Mouse (Mus musculus): ENCODE results near the gene Ino80d. TPM values are rescaled to one million over a fixed set of nuclear protein-coding genes. Genes with fewer than 3 reads are reported as not detected.
"Not testable (repeated sequence)": the region's sequence is repeated elsewhere in the genome, so short reads cannot be mapped to it uniquely, and the experiment has no call there.

The Ino80d gene
- 11.5 and 12.4 TPM in 2 replicates for polyA plus RNA-seq (2015; fragmentation: Nextera tagmentation; extraction: Ambion mirVana)

- peak within 1 kb of the TSS; percentile 97 for H3K9ac ChIP-seq
- WGBS = under 1% methylated on average over 42 of the region's 42 CpGs
- H3K27me3 ChIP-seq (replicated peaks) = no peaks in the 10 kb centered on the region
- no peaks in the 10 kb centered on the region for H3K9me3 ChIP-seq
- peak within 1 kb of the TSS; percentile 79 for H3K4me2 ChIP-seq (replicated peaks)
- peak within 1 kb of the TSS; percentile 100 for H3K27ac ChIP-seq
- peaks cover 3% of the 10 kb centered on the region; the same call in 1 of the 2 replicates for H3K36me3 ChIP-seq
- H3K4me3 ChIP-seq (replicated peaks) = peak within 1 kb of the TSS; percentile 90
- H3K4me1 ChIP-seq (replicated peaks) = peaks cover 16% of the 10 kb centered on the region
- ATAC-seq = peak; percentile 89
These were observed at the start of gene Ino80d for GRCm38 (mm10) chr1:63114136-63114781. Gene Ino80d (minus strand): TSS chr1:63114667.

- Histone ChIP-seq H3K9me3 (no peaks in the 10 kb centered on the region), H3K4me1 (replicated peaks) (no peaks in the 10 kb centered on the region), H3K9ac (no peak overlapping the region), H3K36me3 (peaks cover 8% of the 10 kb centered on the region; the same call in 1 of the 2 replicates), H3K4me2 (replicated peaks) (no peak overlapping the region), H3K4me3 (replicated peaks) (no peak overlapping the region), H3K27ac (no peak overlapping the region), H3K27me3 (replicated peaks) (no peaks in the 10 kb centered on the region)
- 94% methylated on average over 13 of the region's 13 CpGs for WGBS
- ATAC-seq = no peak
These were observed 25.8 kb upstream of the Ino80d start for GRCm38 (mm10) chr1:63140231-63140630.

- H3K27ac ChIP-seq; H3K9ac ChIP-seq; H3K27me3 ChIP-seq (replicated peaks); ATAC-seq; H3K9me3 ChIP-seq; H3K4me3 ChIP-seq (replicated peaks); H3K4me2 ChIP-seq (replicated peaks); H3K36me3 ChIP-seq; H3K4me1 ChIP-seq (replicated peaks): not testable (repeated sequence)
- 91% methylated on average over 1 of the region's 1 CpGs for WGBS
These were observed 24.1 kb upstream of the Ino80d start for GRCm38 (mm10) chr1:63138586-63138985.

- ATAC-seq = no peak
- Histone ChIP-seq H3K4me1 (replicated peaks) (no peaks in the 10 kb centered on the region), H3K9ac (no peak overlapping the region), H3K9me3 (no peaks in the 10 kb centered on the region), H3K36me3 (0 out of 2 replicates have a peak, but pooled peaks cover 2% of the 10 kb centered on the region), H3K27ac (no peak overlapping the region), H3K27me3 (replicated peaks) (no peaks in the 10 kb centered on the region), H3K4me2 (replicated peaks) (no peak overlapping the region), H3K4me3 (replicated peaks) (no peak overlapping the region)
- WGBS = 80% methylated on average over 2 of the region's 2 CpGs
These were observed 23.5 kb upstream of the Ino80d start for GRCm38 (mm10) chr1:63137971-63138370.

GRCm38 (mm10) chr1:63134530-63134929, 20.1 kb upstream of the Ino80d start:
- WGBS = 78% methylated on average over 3 of the region's 3 CpGs

GRCm38 (mm10) chr1:63131766-63132165, 17.3 kb upstream of the Ino80d start:
- Histone ChIP-seq H3K27ac (no peak overlapping the region), H3K4me1 (replicated peaks) (no peaks in the 10 kb centered on the region), H3K4me3 (replicated peaks) (no peak overlapping the region), H3K27me3 (replicated peaks) (no peaks in the 10 kb centered on the region), H3K9ac (no peak overlapping the region), H3K4me2 (replicated peaks) (no peak overlapping the region), H3K36me3 (no peaks in the 10 kb centered on the region), H3K9me3 (no peaks in the 10 kb centered on the region)
- 90% methylated on average over 11 of the region's 11 CpGs for WGBS
- ATAC-seq = no peak

More at GRCm38 (mm10) chr1:63134530-63134929, 20.1 kb upstream of the Ino80d start:
- Histone ChIP-seq H3K9me3 (no peaks in the 10 kb centered on the region), H3K27me3 (replicated peaks) (no peaks in the 10 kb centered on the region), H3K9ac (no peak overlapping the region), H3K4me2 (replicated peaks) (no peak overlapping the region), H3K27ac (no peak overlapping the region), H3K4me3 (replicated peaks) (no peak overlapping the region), H3K4me1 (replicated peaks) (no peaks in the 10 kb centered on the region), H3K36me3 (no peaks in the 10 kb centered on the region)
- ATAC-seq = no peak

GRCm38 (mm10) chr1:63130883-63131282, 16.4 kb upstream of the Ino80d start:
- no peaks in the 10 kb centered on the region for H3K36me3 ChIP-seq
- H3K4me2 ChIP-seq (replicated peaks) = no peak overlapping the region
- H3K4me3 ChIP-seq (replicated peaks) = no peak overlapping the region
- no peaks in the 10 kb centered on the region for H3K4me1 ChIP-seq (replicated peaks)
- H3K27me3 ChIP-seq (replicated peaks) = no peaks in the 10 kb centered on the region
- WGBS = 81% methylated on average over 2 of the region's 2 CpGs
- no peak for ATAC-seq
- no peaks in the 10 kb centered on the region for H3K9me3 ChIP-seq
- H3K9ac ChIP-seq = no peak overlapping the region
- no peak overlapping the region for H3K27ac ChIP-seq

GRCm38 (mm10) chr1:63129857-63130690, 15.6 kb upstream of the Ino80d start:
- H3K4me2 ChIP-seq (replicated peaks) = peak overlapping the region; percentile 53
- ATAC-seq = peak; percentile 84
- H3K9me3 ChIP-seq = no peaks in the 10 kb centered on the region
- H3K27me3 ChIP-seq (replicated peaks) = no peaks in the 10 kb centered on the region
- H3K36me3 ChIP-seq = no peaks in the 10 kb centered on the region
- H3K27ac ChIP-seq = peak overlapping the region; percentile 63
- no peak overlapping the region for H3K9ac ChIP-seq
- peak overlapping the region; percentile 22; the same call in 1 of the 2 replicates for H3K4me3 ChIP-seq (replicated peaks)
- H3K4me1 ChIP-seq (replicated peaks) = no peaks in the 10 kb centered on the region
- WGBS = 13% methylated on average over 18 of the region's 18 CpGs

- Histone ChIP-seq H3K4me1 (replicated peaks) (no peaks in the 10 kb centered on the region), H3K4me3 (replicated peaks) (no peak overlapping the region), H3K27me3 (replicated peaks) (no peaks in the 10 kb centered on the region), H3K36me3 (no peaks in the 10 kb centered on the region), H3K9me3 (no peaks in the 10 kb centered on the region), H3K4me2 (replicated peaks) (peak overlapping the region; percentile 53), H3K27ac (peak overlapping the region; percentile 15; the same call in 1 of the 2 replicates), H3K9ac (no peak overlapping the region)
- ATAC-seq = peak; percentile 57
- 45% methylated on average over 3 of the region's 3 CpGs for WGBS
These were observed 14.8 kb upstream of the Ino80d start for GRCm38 (mm10) chr1:63129273-63129672.

GRCm38 (mm10) chr1:63126206-63126605, 11.7 kb upstream of the Ino80d start:
- ATAC-seq = no peak
- WGBS = 89% methylated on average over 3 of the region's 3 CpGs
- H3K36me3 ChIP-seq = peaks cover 10% of the 10 kb centered on the region; the same call in 1 of the 2 replicates

GRCm38 (mm10) chr1:63123823-63124450, 9.5 kb upstream of the Ino80d start:
- H3K9ac ChIP-seq = no peak overlapping the region
- 0 out of 2 replicates have a peak, but pooled peaks cover 2% of the 10 kb centered on the region for H3K4me1 ChIP-seq (replicated peaks)
- H3K9me3 ChIP-seq = no peaks in the 10 kb centered on the region
- WGBS = 47% methylated on average over 6 of the region's 6 CpGs
- H3K36me3 ChIP-seq = peaks cover 26% of the 10 kb centered on the region
- H3K4me3 ChIP-seq (replicated peaks) = no peak overlapping the region
- H3K27me3 ChIP-seq (replicated peaks) = no peaks in the 10 kb centered on the region
- peak; percentile 90 for ATAC-seq
- peak overlapping the region; percentile 51 for H3K27ac ChIP-seq
- no peak overlapping the region for H3K4me2 ChIP-seq (replicated peaks)

More at GRCm38 (mm10) chr1:63126206-63126605, 11.7 kb upstream of the Ino80d start:
- Histone ChIP-seq H3K9me3 (no peaks in the 10 kb centered on the region), H3K4me3 (replicated peaks) (no peak overlapping the region), H3K9ac (no peak overlapping the region), H3K4me2 (replicated peaks) (no peak overlapping the region), H3K27ac (no peak overlapping the region), H3K27me3 (replicated peaks) (no peaks in the 10 kb centered on the region), H3K4me1 (replicated peaks) (0 out of 2 replicates have a peak, but pooled peaks cover 2% of the 10 kb centered on the region)

- 87% methylated on average over 6 of the region's 6 CpGs for WGBS
- no peak overlapping the region for H3K4me3 ChIP-seq (replicated peaks)
- no peak overlapping the region for H3K4me2 ChIP-seq (replicated peaks)
- no peaks in the 10 kb centered on the region for H3K27me3 ChIP-seq (replicated peaks)
- H3K36me3 ChIP-seq = peaks cover 29% of the 10 kb centered on the region
- no peak overlapping the region for H3K9ac ChIP-seq
- no peak overlapping the region for H3K27ac ChIP-seq
- H3K4me1 ChIP-seq (replicated peaks) = peaks cover 2% of the 10 kb centered on the region; the same call in 1 of the 2 replicates
- H3K9me3 ChIP-seq = no peaks in the 10 kb centered on the region
- no peak for ATAC-seq
These were observed 7.5 kb upstream of the Ino80d start for GRCm38 (mm10) chr1:63122005-63122404.
